Mouse (Mus musculus) heart, embryonic 12.5 days (tissue): Measurements from ENCODE around the gene Nphs2. TPM values are rescaled to one million over a fixed set of nuclear protein-coding genes. Genes with fewer than 3 reads are reported as not detected.
A peak's percentile ranks its signal among the peaks of the same experiment; 100 is the strongest.
"Not testable (repeated sequence)": the region's sequence is repeated elsewhere in the genome, so short reads cannot be mapped to it uniquely, and the experiment has no call there.

Experiments used
- ATAC-seq: fragments of 200-750 bp; cut with Nextera tagmentation; 2 replicates; pipeline ENCODE4 v1.8.0; 2017; ENCODE audit warnings: moderate TSS enrichment, moderate library complexity; ENCODE audit not compliant: insufficient number of reproducible peaks, low FRiP score
- H3K27ac ChIP-seq: fragments of 300-500 bp; sonication (generic); 2 replicates; pipeline ENCODE4 v1.5.1; 2016; ENCODE audit warnings: mild to moderate bottlenecking, moderate library complexity; ENCODE audit not compliant: poor library complexity, severe bottlenecking
- H3K27me3 ChIP-seq: fragments of 300-500 bp; sonication (generic); replicated peaks from 2 replicates; pipeline ENCODE4 v1.6.1; 2016; ENCODE audit warnings: mild to moderate bottlenecking, moderate library complexity
- H3K36me3 ChIP-seq: fragments of 300-500 bp; sonication (generic); 2 replicates; pipeline ENCODE4 v1.6.1; 2016; ENCODE audit warnings: mild to moderate bottlenecking, moderate library complexity
- H3K4me1 ChIP-seq: fragments of 300-500 bp; sonication (generic); replicated peaks from 2 replicates; pipeline ENCODE4 v1.6.1; 2016; ENCODE audit warnings: mild to moderate bottlenecking
- H3K4me2 ChIP-seq: fragments of 300-500 bp; sonication (generic); 2 replicates; pipeline ENCODE4 v1.6.1; 2016; ENCODE audit warnings: mild to moderate bottlenecking, moderate library complexity
- H3K4me3 ChIP-seq: fragments of 300-500 bp; sonication (generic); 2 replicates; pipeline ENCODE4 v1.5.1; 2016; ENCODE audit warnings: mild to moderate bottlenecking
- H3K9ac ChIP-seq: fragments of 300-500 bp; sonication (generic); 2 replicates; pipeline ENCODE4 v1.6.1; 2016; ENCODE audit warnings: mild to moderate bottlenecking, moderate library complexity
- H3K9me3 ChIP-seq: fragments of 300-500 bp; sonication (generic); replicated peaks from 2 replicates; pipeline ENCODE4 v1.6.1; 2016; ENCODE audit warnings: mild to moderate bottlenecking, moderate library complexity
- WGBS: fragments of 180-500 bp; shearing (Covaris S2); methylation state at CpG from one replicate; pipeline ENCODE4 v1.1.7; 2016; 5-methylcytosine and 5-hydroxymethylcytosine counted together
- polyA plus RNA-seq: library from polyadenylated mRNA; unstranded; fragments of >200 nt; fragmentation: Nextera tagmentation; extraction: Ambion mirVana; gene quantifications from 2 replicates; pipeline ENCODE4 v1.2.1, GENCODE M21; 2016

Nphs2 gene
- polyA plus RNA-seq, 1 experiment from 2014 or later, result not detected

DNA sequence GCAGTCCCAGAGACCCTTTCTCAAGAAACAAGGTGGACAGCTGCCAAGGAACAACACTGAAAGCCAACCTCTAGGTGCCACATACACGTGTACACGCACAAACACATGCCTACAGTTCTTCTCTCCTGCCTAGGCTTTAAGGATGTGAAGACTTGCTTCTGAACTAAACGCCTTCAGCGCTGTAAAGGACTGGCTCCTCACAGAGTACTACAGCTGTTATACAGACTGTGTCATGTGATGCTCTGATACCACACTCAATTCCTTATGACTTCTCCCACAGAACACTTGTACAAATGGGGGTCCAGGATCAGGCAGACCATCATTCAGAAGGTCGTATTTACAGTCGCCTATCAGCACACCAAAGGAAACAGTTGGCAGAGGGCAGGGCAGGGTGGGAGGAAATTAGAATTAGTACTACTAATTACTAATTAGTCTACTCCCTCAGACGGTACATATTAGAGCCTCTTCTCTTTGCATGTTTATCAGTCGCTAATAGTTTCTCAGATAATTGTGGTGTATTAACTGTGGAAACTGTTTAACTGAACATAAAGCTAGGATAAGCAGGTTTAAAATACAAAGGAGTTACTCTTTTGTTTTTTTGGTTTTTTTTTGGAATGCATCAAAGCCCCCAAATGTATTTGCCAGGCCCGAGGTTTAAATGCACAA is 21.8 kb upstream of the Nphs2 start:
- H3K36me3 ChIP-seq, result no peaks in the 10 kb centered on the region
- no peak overlapping the region for H3K27ac ChIP-seq
- H3K27me3 ChIP-seq, result no peaks in the 10 kb centered on the region
- WGBS, result 73% methylated on average over 9 of the region's 9 CpGs
- H3K9me3 ChIP-seq, result no peaks in the 10 kb centered on the region
- no peak overlapping the region for H3K4me3 ChIP-seq
- ATAC-seq, result no peak
- peaks cover 5% of the 10 kb centered on the region for H3K4me1 ChIP-seq
- H3K9ac ChIP-seq, result no peak overlapping the region
- no peak overlapping the region for H3K4me2 ChIP-seq

DNA sequence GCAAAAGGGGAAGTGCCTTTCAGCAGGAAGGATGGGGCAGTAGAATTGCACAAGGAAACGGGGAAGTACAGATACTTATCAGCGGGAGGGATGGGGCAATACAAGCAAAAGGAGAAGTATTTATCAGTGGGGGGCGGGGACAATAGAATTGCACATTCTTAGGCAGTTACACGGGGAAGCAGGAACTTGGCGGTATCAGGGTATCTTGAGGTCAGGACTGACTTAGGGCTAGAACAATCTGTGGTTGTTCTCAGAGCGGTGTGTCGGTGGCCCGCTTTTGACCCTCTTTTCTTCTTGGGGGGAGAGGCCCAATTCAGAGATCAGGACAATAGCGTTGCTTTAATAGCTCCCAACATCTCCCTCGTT is 21.3 kb upstream of the Nphs2 start:
- not testable (repeated sequence) for H3K27ac ChIP-seq, ATAC-seq, H3K9ac ChIP-seq, H3K27me3 ChIP-seq, H3K36me3 ChIP-seq, H3K4me3 ChIP-seq, H3K4me2 ChIP-seq, H3K9me3 ChIP-seq, H3K4me1 ChIP-seq
- 47% methylated on average over 10 of the region's 10 CpGs for WGBS

GRCm38 (mm10) chr1:156290016-156290415 is 20.5 kb upstream of the Nphs2 start:
- no peaks in the 10 kb centered on the region; the same call in 1 of the 2 replicates for H3K4me1 ChIP-seq
- no peak overlapping the region for H3K27ac ChIP-seq
- 90% methylated on average over 6 of the region's 6 CpGs for WGBS
- H3K4me2 ChIP-seq, result no peak overlapping the region
- no peaks in the 10 kb centered on the region for H3K27me3 ChIP-seq
- no peak for ATAC-seq
- no peaks in the 10 kb centered on the region for H3K9me3 ChIP-seq
- H3K9ac ChIP-seq, result no peak overlapping the region
- H3K4me3 ChIP-seq, result no peak overlapping the region
- H3K36me3 ChIP-seq, result no peaks in the 10 kb centered on the region

DNA sequence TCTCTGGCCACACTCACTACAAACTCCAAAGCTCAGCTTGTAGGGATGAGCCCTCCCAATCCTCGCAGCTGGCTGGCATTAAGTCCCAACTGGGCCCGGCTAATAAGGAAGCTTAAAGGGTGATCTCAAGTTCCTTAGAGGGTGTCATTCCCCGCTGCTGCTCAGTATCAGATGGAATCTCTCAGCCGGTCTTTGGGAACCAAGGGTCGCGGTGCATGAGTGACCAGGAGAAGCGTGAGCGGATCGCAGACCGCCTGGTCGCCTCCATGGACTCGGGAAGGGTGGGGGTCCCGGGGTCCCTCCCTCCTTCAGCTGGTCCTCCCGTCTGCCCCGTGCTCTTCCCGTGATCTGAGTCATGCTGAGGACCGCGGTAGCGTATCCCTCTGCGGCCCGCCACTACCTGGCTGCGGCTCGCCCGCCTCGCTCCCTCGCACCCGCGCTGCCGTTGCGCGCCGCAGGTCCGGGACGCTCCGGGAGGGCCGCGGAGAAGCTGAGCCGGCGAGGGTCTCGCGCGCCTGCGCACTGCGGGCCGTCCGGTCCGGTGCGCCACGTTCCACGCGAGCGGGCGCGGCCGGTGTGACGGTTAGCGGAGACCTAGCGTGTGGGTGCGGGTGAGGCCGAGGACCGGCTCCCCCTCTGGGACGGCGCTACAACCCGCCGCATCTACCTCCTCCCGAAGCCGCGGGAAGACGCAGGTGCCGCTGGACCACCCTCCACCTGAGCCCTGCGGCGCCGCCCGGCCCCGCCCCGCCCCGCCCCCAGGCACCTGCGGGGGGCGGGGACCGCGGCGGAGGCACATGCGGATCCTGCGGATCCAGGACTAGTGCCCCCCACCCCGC is 7.4 kb upstream of the Nphs2 start, which contains the start of gene Tdrd5:
Tdrd5 (minus strand) TSS at position 754 of the 839 bp plus-strand sequence.
- Histone ChIP-seq H3K9ac (peak within 1 kb of the TSS; percentile 65), H3K27me3 (peaks cover 68% of the 10 kb centered on the region), H3K4me1 (peaks cover 3% of the 10 kb centered on the region), H3K4me3 (peak within 1 kb of the TSS; percentile 69), H3K27ac (no peak within 1 kb of the TSS), H3K9me3 (no peaks in the 10 kb centered on the region), H3K4me2 (peak within 1 kb of the TSS; percentile 99), H3K36me3 (no peaks in the 10 kb centered on the region)
- WGBS, result under 1% methylated on average over 84 of the region's 85 CpGs
- ATAC-seq, result peak; percentile 39

DNA sequence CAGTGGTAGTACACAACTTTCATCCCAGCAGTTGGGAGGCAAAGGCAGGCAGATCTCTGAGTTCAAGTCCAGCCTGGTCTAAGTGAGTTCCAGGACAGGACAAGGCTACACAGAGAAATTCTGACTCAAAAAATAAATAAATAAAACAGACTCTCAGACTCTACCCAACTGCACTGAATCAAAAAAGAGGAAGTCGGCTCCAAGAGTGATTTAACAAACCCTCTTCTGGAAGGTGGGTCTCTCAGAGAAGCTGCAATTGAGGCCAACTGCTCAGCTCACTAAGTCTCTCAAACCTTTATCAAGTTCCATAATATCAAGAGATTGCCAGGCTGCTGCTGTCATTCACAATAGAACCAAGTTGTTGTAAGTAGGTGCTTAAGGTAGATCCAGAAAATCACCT is 1.9 kb upstream of the Nphs2 start:
- Histone ChIP-seq H3K4me2 (no peak overlapping the region), H3K27me3 (peaks cover 86% of the 10 kb centered on the region), H3K36me3 (no peaks in the 10 kb centered on the region), H3K4me1 (peaks cover under 1% of the 10 kb centered on the region; the same call in 1 of the 2 replicates), H3K9me3 (no peaks in the 10 kb centered on the region), H3K4me3 (no peak overlapping the region), H3K27ac (no peak overlapping the region), H3K9ac (no peak overlapping the region)
- ATAC-seq, result no peak
- 58% methylated on average over 1 of the region's 1 CpGs for WGBS

DNA sequence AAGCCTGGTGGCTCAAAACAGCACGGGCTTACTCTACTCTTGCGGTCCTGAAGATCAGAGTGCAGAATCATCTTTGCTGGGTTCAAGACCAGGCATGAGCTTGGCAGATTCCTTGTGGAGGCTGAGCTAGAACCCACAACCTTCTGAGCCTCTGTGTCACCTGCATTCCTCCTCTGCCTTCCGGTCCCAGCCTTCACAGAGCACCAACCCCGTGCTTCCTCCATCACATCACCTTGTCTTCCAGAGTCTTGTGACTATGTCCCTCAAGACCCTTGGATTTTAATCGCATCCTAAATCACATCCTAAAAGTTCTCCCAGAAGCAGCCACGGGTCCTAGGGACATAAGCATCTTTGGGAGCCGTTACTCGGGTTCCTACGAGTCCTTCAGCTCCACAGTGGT is 12.6 kb downstream of the Nphs2 start:
- Histone ChIP-seq H3K27ac (no peak overlapping the region), H3K36me3 (no peaks in the 10 kb centered on the region), H3K4me3 (no peak overlapping the region), H3K4me2 (no peak overlapping the region), H3K9ac (no peak overlapping the region), H3K4me1 (no peaks in the 10 kb centered on the region), H3K9me3 (no peaks in the 10 kb centered on the region), H3K27me3 (no peaks in the 10 kb centered on the region)
- WGBS, result 79% methylated on average over 9 of the region's 9 CpGs
- ATAC-seq, result no peak

DNA sequence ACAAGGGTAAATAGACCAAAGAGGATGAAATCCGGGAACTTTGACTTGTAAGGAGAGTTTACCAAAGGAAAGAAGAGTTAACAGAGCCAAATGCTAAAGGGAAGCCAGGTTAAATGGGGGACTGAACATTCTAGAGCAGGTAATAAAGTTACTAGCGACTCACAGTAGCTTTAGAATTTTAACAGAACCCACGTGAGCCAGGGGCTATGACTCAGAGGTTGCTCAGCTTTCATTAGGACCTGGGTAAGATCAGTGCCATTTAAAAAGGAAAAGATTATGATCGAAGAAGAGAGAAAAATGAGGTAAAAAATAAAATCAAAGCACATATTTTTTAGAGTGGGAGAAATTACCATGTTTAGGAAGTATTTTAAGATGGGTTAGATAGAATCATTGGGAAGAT is 30.3 kb downstream of the Nphs2 start:
- Histone ChIP-seq H3K4me1 (0 out of 2 replicates have a peak, but pooled peaks cover 4% of the 10 kb centered on the region), H3K27me3 (no peaks in the 10 kb centered on the region), H3K9ac (no peak overlapping the region), H3K4me2 (no peak overlapping the region), H3K36me3 (no peaks in the 10 kb centered on the region), H3K9me3 (peaks cover 5% of the 10 kb centered on the region; the same call in 1 of the 2 replicates), H3K27ac (no peak overlapping the region), H3K4me3 (no peak overlapping the region)
- 63% methylated on average over 4 of the region's 4 CpGs for WGBS
- ATAC-seq, result no peak

GRCm38 (mm10) chr1:156344433-156344832 is 33.9 kb downstream of the Nphs2 start:
- no peaks in the 10 kb centered on the region for H3K36me3 ChIP-seq
- no peaks in the 10 kb centered on the region for H3K27me3 ChIP-seq
- 0 out of 2 replicates have a peak, but pooled peaks cover 4% of the 10 kb centered on the region for H3K4me1 ChIP-seq
- H3K4me3 ChIP-seq, result no peak overlapping the region
- H3K27ac ChIP-seq, result no peak overlapping the region
- H3K9ac ChIP-seq, result no peak overlapping the region
- ATAC-seq, result no peak
- H3K9me3 ChIP-seq, result 0 out of 2 replicates have a peak, but pooled peaks cover 2% of the 10 kb centered on the region
- H3K4me2 ChIP-seq, result no peak overlapping the region
- 24% methylated on average over 4 of the region's 4 CpGs for WGBS

- Histone ChIP-seq H3K4me3 (no peak overlapping the region), H3K27me3 (no peaks in the 10 kb centered on the region), H3K4me1 (0 out of 2 replicates have a peak, but pooled peaks cover 4% of the 10 kb centered on the region), H3K27ac (no peak overlapping the region), H3K36me3 (no peaks in the 10 kb centered on the region), H3K4me2 (no peak overlapping the region), H3K9ac (no peak overlapping the region), H3K9me3 (0 out of 2 replicates have a peak, but pooled peaks cover 2% of the 10 kb centered on the region)
- no peak for ATAC-seq
- 84% methylated on average over 4 of the region's 4 CpGs for WGBS
Measured at GRCm38 (mm10) chr1:156345633-156346032, 35.1 kb downstream of the Nphs2 start.

DNA sequence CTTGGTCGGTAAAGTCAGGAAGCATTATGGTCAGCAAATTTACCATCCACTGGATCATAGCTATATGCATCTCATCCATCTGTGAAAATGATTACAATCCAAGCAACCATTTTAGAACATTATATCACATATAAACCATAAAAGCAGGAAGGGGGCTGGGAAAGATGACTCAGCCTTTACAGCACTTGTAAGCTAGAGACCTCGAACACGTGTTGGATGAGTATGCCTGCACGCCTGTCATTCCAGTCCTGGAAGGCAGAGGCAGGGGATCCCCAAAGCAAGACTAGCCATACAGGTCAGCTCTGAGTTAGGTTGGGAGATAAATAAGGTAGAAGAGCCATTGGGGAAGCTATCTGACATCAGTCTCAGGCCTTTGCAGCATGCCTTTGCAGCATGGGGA is 38.5 kb downstream of the Nphs2 start:
- H3K9me3 ChIP-seq, result 0 out of 2 replicates have a peak, but pooled peaks cover 5% of the 10 kb centered on the region
- H3K4me3 ChIP-seq, result no peak overlapping the region
- H3K4me1 ChIP-seq, result 0 out of 2 replicates have a peak, but pooled peaks cover 4% of the 10 kb centered on the region
- H3K9ac ChIP-seq, result no peak overlapping the region
- ATAC-seq, result no peak
- H3K4me2 ChIP-seq, result no peak overlapping the region
- no peak overlapping the region for H3K27ac ChIP-seq
- H3K27me3 ChIP-seq, result no peaks in the 10 kb centered on the region
- H3K36me3 ChIP-seq, result no peaks in the 10 kb centered on the region
- 64% methylated on average over 4 of the region's 4 CpGs for WGBS

DNA sequence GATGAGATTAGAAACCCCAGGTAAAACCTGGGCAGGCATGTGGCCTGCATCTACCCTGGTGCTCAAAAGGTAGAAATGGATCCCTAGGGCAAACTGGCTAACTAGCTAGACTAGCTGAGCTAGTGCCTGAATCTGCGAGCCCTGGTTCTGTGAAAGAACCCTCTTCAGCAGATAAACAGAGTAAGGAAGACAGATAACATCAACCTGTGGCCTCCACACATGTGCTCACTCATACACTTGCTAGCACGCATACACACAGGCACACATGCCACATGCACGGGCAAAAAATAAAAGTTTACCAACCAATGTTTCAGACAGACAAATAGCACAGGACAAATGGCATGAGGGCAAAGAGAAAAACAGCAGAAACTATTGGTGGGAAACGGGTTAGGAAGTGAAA is 39.9 kb downstream of the Nphs2 start:
- Histone ChIP-seq H3K36me3 (no peaks in the 10 kb centered on the region), H3K9me3 (0 out of 2 replicates have a peak, but pooled peaks cover 12% of the 10 kb centered on the region), H3K27ac (no peak overlapping the region), H3K4me1 (no peaks in the 10 kb centered on the region), H3K4me3 (no peak overlapping the region), H3K4me2 (no peak overlapping the region), H3K27me3 (no peaks in the 10 kb centered on the region), H3K9ac (no peak overlapping the region)
- WGBS, result 77% methylated on average over 4 of the region's 4 CpGs
- ATAC-seq, result no peak
